30 mouse cellular contexts compared by ENCODE assay signal in the genomic region with DNA sequence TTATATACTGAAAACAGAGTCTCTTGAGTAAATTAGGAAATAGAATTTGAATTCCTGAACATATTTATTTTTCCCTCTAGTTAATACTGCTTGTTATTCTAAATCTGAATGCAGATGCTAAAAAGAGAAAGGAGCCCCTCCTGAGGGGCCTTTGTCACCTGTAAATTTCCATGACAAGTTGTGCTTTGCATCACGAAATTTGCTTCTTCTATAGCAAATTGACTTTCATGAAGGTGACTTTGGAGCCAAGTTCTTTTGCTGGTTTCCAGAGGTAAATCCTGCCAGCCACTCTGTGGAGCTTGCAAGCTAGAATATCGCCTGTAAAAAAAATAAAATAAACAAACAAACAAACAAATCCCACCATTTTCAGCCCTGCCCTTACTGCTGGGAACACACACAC.
"Had no signal": no experiment of that assay in that cellular context is flagged by ENCODE, and none has a peak within 500 bp of the region (broad histone marks: within the 10 kb centered on the region; RNA-seq: fewer than 3 reads in every experiment).

No protein-coding gene starts in this region.

- H3K4me2 ChIP-seq: heart, embryonic 11.5 days; heart, embryonic 13.5 days; heart, embryonic 15.5 days; hindbrain, embryonic 12.5 days; hindbrain, embryonic 14.5 days; intestine, embryonic 15.5 days; limb, embryonic 12.5 days; liver, embryonic 11.5 days; liver, embryonic 13.5 days; liver, embryonic 15.5 days had no signal

- ATAC-seq: hindbrain, embryonic 16.5 days; inflammation-experienced regulatory T-cells, adult 6 months; intestine, embryonic 15.5 days; intestine, postnatal 0 days had no signal

- H3K9me3 ChIP-seq: heart, embryonic 13.5 days; heart, embryonic 15.5 days; hindbrain, embryonic 10.5 days; hindbrain, embryonic 12.5 days; intestine, embryonic 15.5 days; limb, embryonic 10.5 days; limb, embryonic 12.5 days; liver, embryonic 13.5 days; liver, embryonic 15.5 days had no signal

- DNase-seq: gastrocnemius, adult 2 months; gastrocnemius, postnatal 10 days; gastrocnemius, postnatal 25 days; heart, adult 2 months; heart, postnatal 14 days; heart, postnatal 4 days; kidney, adult 18-20 months; kidney, adult 8-10 months; kidney, postnatal 25 days; kidney, postnatal 4 days; layer of hippocampus, adult 9-11 months; layer of hippocampus, postnatal 36 days; liver; liver, embryonic 13.5 days had no signal

- H3K4me1 ChIP-seq: heart, embryonic 15.5 days; hindbrain, embryonic 10.5 days; hindbrain, embryonic 12.5 days; intestine, embryonic 15.5 days; limb, embryonic 10.5 days; limb, embryonic 12.5 days; liver, embryonic 13.5 days; liver, embryonic 15.5 days had no signal

- H3K27me3 ChIP-seq: heart, embryonic 13.5 days; heart, embryonic 15.5 days; hindbrain, embryonic 12.5 days; intestine, embryonic 15.5 days; liver, embryonic 13.5 days; liver, embryonic 15.5 days had no signal

- H3K36me3 ChIP-seq: heart, embryonic 13.5 days; heart, embryonic 15.5 days; hindbrain, embryonic 10.5 days; hindbrain, embryonic 12.5 days; intestine, embryonic 15.5 days; limb, embryonic 10.5 days; limb, embryonic 12.5 days; liver, embryonic 13.5 days; liver, embryonic 15.5 days had no signal

- H3K9ac ChIP-seq: heart, embryonic 13.5 days; heart, embryonic 15.5 days; hindbrain, embryonic 12.5 days; hindbrain, embryonic 14.5 days; intestine, embryonic 15.5 days; limb, embryonic 12.5 days; liver, embryonic 13.5 days; liver, embryonic 15.5 days had no signal

- H3K27ac ChIP-seq: gastrocnemius, adult 2 months; heart, adult 2 months; heart, embryonic 13.5 days; heart, embryonic 15.5 days; hindbrain, embryonic 10.5 days; hindbrain, embryonic 12.5 days; hindbrain, embryonic 14.5 days; intestine, embryonic 15.5 days; kidney, postnatal 0 days; layer of hippocampus, adult 2 months; limb, embryonic 10.5 days; limb, embryonic 12.5 days; liver, embryonic 13.5 days; liver, embryonic 15.5 days had no signal

- H3K4me3 ChIP-seq: gastrocnemius, adult 2 months; heart, adult 2 months; heart, embryonic 13.5 days; heart, embryonic 15.5 days; hindbrain, embryonic 10.5 days; hindbrain, embryonic 12.5 days; intestine, embryonic 15.5 days; layer of hippocampus, adult 2 months; limb, embryonic 10.5 days; limb, embryonic 12.5 days; liver, embryonic 13.5 days; liver, embryonic 15.5 days had no signal
